ENCODE assay signal across 27 mouse cellular contexts in genomic region chr7:70382828-70383227, GRCm38 (mm10). TPM values are rescaled to one million over a fixed set of nuclear protein-coding genes. Genes with fewer than 3 reads are reported as not detected.
A peak's percentile ranks its signal among the peaks of the same experiment; 100 is the strongest.
DNase-seq lines count a peak whose midpoint lies in the region; ATAC-seq and TF ChIP-seq lines count a peak whose summit lies in the region.
"Had no signal": no experiment of that assay in that cellular context is flagged by ENCODE, and none has a peak within 500 bp of the region (broad histone marks: within the 10 kb centered on the region; RNA-seq: fewer than 3 reads in every experiment).

No protein-coding gene starts in this region.

- no peak overlapping the region for H3K4me3 ChIP-seq in lung, embryonic 14.5 days (ENCODE audit: low read depth, low read length)
- H3K4me3 ChIP-seq in lung, embryonic 16.5 days (ENCODE audit: low read length), result no peak overlapping the region
- H3K4me3 ChIP-seq: embryonic facial prominence, embryonic 10.5 days; embryonic facial prominence, embryonic 12.5 days; erythroblast, embryonic 14.5 days; forebrain, embryonic 10.5 days; forebrain, embryonic 12.5 days had no signal

- H3K4me2 ChIP-seq in lung, embryonic 14.5 days, result no peak overlapping the region
- H3K4me2 ChIP-seq in lung, embryonic 16.5 days (ENCODE audit: low read depth, low read length), result no peak overlapping the region
- H3K4me2 ChIP-seq: embryonic facial prominence, embryonic 12.5 days; forebrain, embryonic 12.5 days had no signal

- TF ChIP-seq CTCF in lung, embryonic 14.5 days (IDR thresholded peaks at IDR 0.05; ENCODE audit: low read depth), result no peak

- WGBS in lung, embryonic 14.5 days, result 35% methylated on average over 4 of the region's 4 CpGs
- 48% methylated on average over 4 of the region's 4 CpGs for WGBS in lung, embryonic 16.5 days

- peak; percentile 93 for DNase-seq in lung, embryonic 14.5 days
- no peak for DNase-seq in lung, postnatal 25 days (ENCODE audit: low spot score)
- no peak for DNase-seq in lung, postnatal 14 days
- peak; percentile 47 for DNase-seq in lung, postnatal 10 days
- DNase-seq in left cerebral cortex, postnatal 4 days, result no peak
- DNase-seq: adrenal gland, adult 8-10 months; adrenal gland, postnatal 14 days; adrenal gland, postnatal 36 days; B cell, adult 2 months; cerebellum, adult 11-12 months; cerebellum, adult 2 months; cerebellum, adult 9-10 months; cerebellum, postnatal 10 days; cerebellum, postnatal 25 days had no signal

- no peaks in the 10 kb centered on the region for H3K9me3 ChIP-seq in lung, embryonic 14.5 days (ENCODE audit: low read depth, low read length)
- no peaks in the 10 kb centered on the region for H3K9me3 ChIP-seq in lung, embryonic 16.5 days (ENCODE audit: control insufficient read depth, low read length)
- H3K9me3 ChIP-seq: embryonic facial prominence, embryonic 10.5 days; embryonic facial prominence, embryonic 12.5 days; forebrain, embryonic 10.5 days; forebrain, embryonic 12.5 days had no signal

- peaks cover 4% of the 10 kb centered on the region; the same call in 1 of the 2 replicates for H3K36me3 ChIP-seq in lung, embryonic 14.5 days (ENCODE audit: insufficient read depth)
- H3K36me3 ChIP-seq in lung, embryonic 16.5 days (ENCODE audit: control insufficient read depth, insufficient read depth, low read length), result no peaks in the 10 kb centered on the region
- H3K36me3 ChIP-seq: embryonic facial prominence, embryonic 10.5 days; embryonic facial prominence, embryonic 12.5 days; forebrain, embryonic 10.5 days; forebrain, embryonic 12.5 days; G1E had no signal

- intact Hi-C loops in left cerebral cortex, postnatal 4 days (cut with DNase I), result no loop called here

- peak; percentile 83 for ATAC-seq in lung, embryonic 14.5 days (ENCODE audit: insufficient read depth)
- peak; percentile 79 for ATAC-seq in lung, embryonic 16.5 days (ENCODE audit: low read depth)
- ATAC-seq: activated CD4-positive, CD25-positive, alpha-beta regulatory T cell, adult 4 months; CD4-positive, CD25-positive, alpha-beta regulatory T cell, adult 4 months; forebrain, embryonic 14.5 days; forebrain, embryonic 16.5 days; Patski had no signal

- H3K27me3 ChIP-seq in lung, embryonic 14.5 days (ENCODE audit: insufficient read depth, low read length), result no peaks in the 10 kb centered on the region
- H3K27me3 ChIP-seq in lung, embryonic 16.5 days (ENCODE audit: control insufficient read depth, insufficient read depth, low read depth, low read length), result no peaks in the 10 kb centered on the region
- H3K27me3 ChIP-seq: CH12.LX, Patski had no signal

- no peak overlapping the region for H3K9ac ChIP-seq in lung, embryonic 14.5 days
- no peak overlapping the region for H3K9ac ChIP-seq in lung, embryonic 16.5 days (ENCODE audit: low read length)
- H3K9ac ChIP-seq: embryonic facial prominence, embryonic 12.5 days; forebrain, embryonic 12.5 days had no signal

- no peak overlapping the region for H3K27ac ChIP-seq in lung, embryonic 14.5 days (ENCODE audit: low read depth)
- H3K27ac ChIP-seq in lung, embryonic 16.5 days (ENCODE audit: low read length), result peak overlapping the region; percentile 27; the same call in 1 of the 2 replicates
- H3K27ac ChIP-seq: embryonic facial prominence, embryonic 10.5 days; embryonic facial prominence, embryonic 12.5 days had no signal

- H3K4me1 ChIP-seq in lung, embryonic 14.5 days (ENCODE audit: insufficient read depth), result peaks cover 9% of the 10 kb centered on the region
- peaks cover 11% of the 10 kb centered on the region for H3K4me1 ChIP-seq in lung, embryonic 16.5 days (replicated peaks; ENCODE audit: control insufficient read depth, insufficient read depth, low read length)
- H3K4me1 ChIP-seq: embryonic facial prominence, embryonic 12.5 days had no signal

RNA-seq across cellular contexts. Expression of gene Nr2f2, which starts 16.3 kb away (rescaled TPM):
- polyA plus RNA-seq in lung, embryonic 14.5 days (2014; fragmentation: Nextera tagmentation; extraction: Ambion mirVana), result 142 and 146 TPM in 2 replicates
- polyA plus RNA-seq in lung, embryonic 16.5 days (2015; fragmentation: Nextera tagmentation; extraction: Ambion mirVana), result 83.5 and 95.7 TPM in 2 replicates
- total RNA-seq in left cerebral cortex, postnatal 4 days (2021), result 10 to 100 TPM; 68.7 to 96.1 TPM
- total RNA-seq: CH12.LX had no signal
- polyA plus RNA-seq: activated CD4-positive, CD25-positive, alpha-beta regulatory T cell, adult 4 months; CD4-positive, CD25-positive, alpha-beta regulatory T cell, adult 4 months; erythroblast, embryonic 14.5 days; G1E had no signal

Comparison
In these comparisons a context has a peak if more than half of its experiments do, and no peak if none do; other contexts are left out.
1. DNase-seq: peak in lung, embryonic 14.5 days (single experiment) and lung, postnatal 10 days (single experiment); none in lung, postnatal 25 days (single experiment), lung, postnatal 14 days (single experiment) and left cerebral cortex, postnatal 4 days (single experiment).